Mouse (Mus musculus) ES-E14 (cell line): ENCODE results near the gene Gm9821.

Experiments used
- HCFC1 ChIP-seq: IDR thresholded peaks from 2 replicates; pipeline ENCODE4 v1.6.1; 2012; ENCODE audit warnings: low read length, inconsistent platforms, borderline replicate concordance; ENCODE audit not compliant: insufficient read depth
- ZNF384 ChIP-seq: IDR thresholded peaks from 2 replicates; pipeline ENCODE4 v1.6.1; 2012; ENCODE audit warnings: low read depth, low read length, inconsistent platforms

GRCm38 (mm10) chr2:91959544-91960410 is 14.3 kb downstream of the Gm9821 start:
- TF ChIP-seq ZNF384 (no peak), HCFC1 (no peak)
